Mouse (Mus musculus) G1E (cell line): ENCODE results near the gene Kdsr.

Experiments used
- CTCF ChIP-seq: IDR thresholded peaks from 2 replicates; pipeline ENCODE4 v1.5.1; 2012; ENCODE audit warnings: low read depth, low read length, inconsistent platforms, mixed read lengths
- GATA1 ChIP-seq: IDR thresholded peaks from 2 replicates; pipeline ENCODE4 v1.6.1; 2012; ENCODE audit warnings: borderline replicate concordance, low read length, inconsistent platforms, mixed read lengths

DNA sequence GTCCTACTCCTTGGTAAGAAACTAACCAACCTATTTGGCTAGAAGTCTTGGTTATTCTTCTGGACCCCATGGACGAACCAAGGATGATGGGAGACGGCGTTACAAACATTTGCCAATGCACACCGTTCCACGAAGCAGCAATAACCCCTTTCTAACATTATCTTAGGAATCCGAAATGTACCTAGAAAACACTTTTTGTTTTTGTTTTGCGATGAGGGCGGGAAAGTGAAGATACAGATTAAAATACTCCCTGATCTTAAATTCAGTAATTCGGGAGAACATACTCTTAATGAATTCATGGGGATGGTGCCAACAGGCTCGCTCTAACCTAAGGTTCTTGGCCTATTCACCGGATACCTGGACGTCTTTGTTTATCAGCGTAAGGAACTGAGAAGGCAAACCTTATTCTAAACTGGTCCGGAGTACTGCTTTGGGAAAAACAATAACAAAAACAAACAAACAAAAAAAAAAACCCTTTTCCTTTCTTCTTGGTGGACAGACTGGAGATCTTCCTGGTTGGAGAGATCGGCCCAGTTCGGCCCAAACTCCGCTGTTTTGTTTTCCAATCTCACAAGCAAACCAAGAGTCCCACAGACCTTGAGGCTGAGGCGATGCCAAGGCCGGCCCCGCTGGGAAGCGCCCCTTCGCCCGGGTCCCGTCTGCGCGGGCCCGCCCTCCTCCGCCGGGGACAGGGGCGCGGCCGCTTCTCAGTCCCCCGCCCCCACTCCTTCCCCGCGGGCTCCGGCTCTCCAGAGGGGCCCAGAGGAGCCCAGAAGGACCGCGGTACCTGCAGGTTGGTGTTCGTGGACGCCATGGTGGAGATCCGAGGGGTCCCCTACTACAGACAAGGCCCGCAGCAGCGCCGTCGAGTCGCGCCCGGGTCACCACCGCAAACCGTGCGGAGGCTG, 36.4 kb upstream of the Kdsr start:
- no peak for TF ChIP-seq CTCF
- no peak for TF ChIP-seq GATA1
